Mouse (Mus musculus) kidney, postnatal 25 days (tissue): Measurements from ENCODE around the gene Olfr679.
"Not testable (repeated sequence)": the region's sequence is repeated elsewhere in the genome, so short reads cannot be mapped to it uniquely, and the experiment has no call there.

Experiments
- DNase-seq, 2 experiments: peaks; one replicate each; pipeline ENCODE4 v3.0.0; 2021; ENCODE audit warnings: mixed read lengths in 2 of 2

The Olfr679 gene

DNA sequence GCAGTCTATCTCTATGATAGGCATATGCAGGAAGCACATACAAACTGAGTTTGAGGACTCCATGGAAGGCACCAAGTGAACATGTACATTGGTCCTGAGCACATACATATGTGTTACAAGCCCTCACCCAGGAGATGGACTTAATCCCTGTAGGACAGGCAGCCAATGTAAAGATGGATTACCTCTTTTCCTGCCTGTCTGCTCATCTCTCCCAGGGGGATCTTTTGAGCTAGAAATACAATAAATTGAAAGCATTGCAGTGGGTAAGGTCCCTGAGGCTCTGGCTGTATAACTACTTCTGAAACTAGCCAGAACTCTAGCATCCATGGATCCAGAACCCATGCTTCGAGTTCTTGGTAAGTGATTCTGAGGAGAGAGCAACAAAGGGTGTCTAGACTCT lies at the start of gene Olfr679:
Gene Olfr679 (plus strand): TSS at position 301 of the 400 bp plus-strand sequence.
- no peak for DNase-seq

DNA sequence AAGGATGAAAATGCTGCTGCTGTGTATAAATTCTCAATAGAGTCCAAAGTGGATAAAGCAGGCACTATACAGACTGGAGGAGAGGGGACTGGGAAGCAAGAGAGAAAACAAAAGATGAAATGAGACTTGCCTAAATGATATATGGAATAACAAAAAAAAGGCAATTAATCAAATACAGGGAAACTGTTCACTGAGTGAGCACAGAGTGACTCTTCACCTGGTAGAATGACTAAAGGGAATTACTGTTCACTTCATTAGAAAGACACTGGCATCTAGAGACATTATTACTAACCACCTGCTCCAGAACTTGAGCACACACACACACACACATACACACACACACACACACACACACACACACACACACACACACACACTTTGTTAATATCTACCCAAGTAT lies 48.6 kb upstream of the Olfr679 start, which contains the start of gene Olfr676:
Gene Olfr676 (plus strand): TSS at position 301 of the 400 bp plus-strand sequence.
- DNase-seq: no peak

DNA sequence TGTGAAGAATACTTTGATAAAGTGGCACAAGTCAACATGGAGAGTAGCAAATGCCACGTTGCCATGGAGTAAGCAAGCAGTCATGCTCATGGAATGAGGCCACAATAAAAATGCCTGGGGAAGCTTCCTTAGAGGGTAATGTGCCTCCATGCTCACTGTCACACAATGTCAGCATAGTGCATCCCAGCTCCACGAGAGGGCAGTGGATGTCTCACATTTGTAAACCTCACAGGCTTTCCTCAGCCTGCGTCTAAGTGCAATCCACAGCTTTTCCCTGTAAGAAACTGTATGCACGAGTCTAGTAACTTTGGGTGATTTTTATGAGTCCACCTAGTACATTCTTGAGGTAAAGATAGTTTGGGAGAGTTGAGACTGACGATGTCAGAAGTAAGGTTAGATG lies 47.2 kb upstream of the Olfr679 start:
- DNase-seq: not testable (repeated sequence)

DNA sequence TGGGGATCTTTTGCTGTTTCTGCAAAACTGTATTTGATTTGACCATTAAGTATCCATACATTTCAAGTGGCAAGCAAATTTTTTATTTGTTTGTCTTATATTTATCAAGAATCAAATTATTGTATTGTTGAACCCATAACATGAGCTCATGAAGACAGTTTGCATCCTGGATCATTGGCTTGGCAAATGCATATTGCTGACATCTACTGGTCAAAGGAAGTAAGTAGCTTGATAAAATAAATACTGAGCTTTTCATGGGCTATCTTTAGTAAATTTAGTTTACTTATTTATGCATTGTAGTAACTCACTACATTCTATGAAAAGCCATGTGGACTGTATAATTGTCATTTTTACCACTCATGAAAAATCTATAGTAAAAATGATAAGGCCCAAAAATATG lies 22.1 kb upstream of the Olfr679 start:
- no peak for DNase-seq

DNA sequence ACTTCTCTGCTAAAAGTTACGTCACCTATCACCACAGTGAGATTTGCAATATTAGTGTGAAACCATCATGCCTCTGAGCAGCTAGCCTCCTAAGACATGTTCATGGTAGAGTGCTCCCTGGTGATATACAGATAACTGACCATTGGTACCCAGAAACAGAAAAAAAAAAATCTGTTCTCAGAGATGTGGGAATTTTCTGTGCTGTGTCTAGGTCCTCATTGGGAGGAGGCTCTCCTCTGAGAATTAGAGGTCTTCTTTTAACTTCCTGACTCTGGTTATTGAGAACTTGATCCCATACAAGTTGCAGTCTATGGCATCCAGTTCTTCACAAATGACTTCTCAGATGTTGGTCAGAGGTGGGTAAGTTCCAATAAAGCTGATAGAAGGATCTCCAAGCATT lies 16.8 kb upstream of the Olfr679 start, which contains the start of gene Olfr678:
Gene Olfr678 (plus strand): TSS at position 301 of the 400 bp plus-strand sequence.
- DNase-seq: no peak

DNA sequence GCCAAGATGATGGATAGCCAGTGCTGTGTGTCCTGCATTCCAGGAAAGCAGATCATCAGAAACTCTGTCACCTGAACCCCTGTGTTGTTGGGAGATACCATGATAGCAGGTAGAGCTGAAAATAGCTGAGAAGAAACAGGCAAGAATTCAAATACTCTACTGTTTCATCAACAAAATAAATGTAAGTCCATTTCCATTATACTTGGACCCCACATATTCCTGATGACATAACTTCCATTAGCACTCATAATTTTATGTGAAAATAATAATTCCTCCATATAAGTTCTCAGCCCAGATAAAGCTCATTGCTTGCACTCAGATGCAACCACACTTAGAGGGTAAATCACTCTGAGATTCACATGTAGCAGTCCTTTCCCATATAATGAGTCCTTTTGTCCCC lies 11.7 kb downstream of the Olfr679 start, which contains the start of gene Olfr680-ps1:
Gene Olfr680-ps1 (minus strand): TSS at position 101 of the 400 bp plus-strand sequence.
- DNase-seq: not testable (repeated sequence)

DNA sequence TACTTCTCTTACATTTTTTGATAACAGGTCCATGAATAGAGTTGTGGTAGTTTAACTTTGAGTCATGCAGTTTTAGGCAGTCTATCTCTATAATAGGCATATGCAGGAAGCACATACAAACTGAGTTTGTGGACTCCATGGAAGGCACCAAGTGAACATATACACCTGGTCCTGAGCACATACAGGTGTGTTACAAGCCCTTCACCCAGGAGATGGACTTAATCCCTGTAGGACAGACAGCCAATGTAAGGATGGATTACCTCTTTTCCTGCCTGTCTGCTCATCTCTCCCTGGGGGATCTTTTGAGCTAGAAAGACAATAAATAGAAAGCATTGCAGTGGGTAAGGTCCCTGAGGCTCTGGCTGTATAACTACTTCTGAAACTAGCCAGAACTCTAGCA lies 35.5 kb downstream of the Olfr679 start, which contains the start of gene Olfr681:
Gene Olfr681 (plus strand): TSS at position 301 of the 400 bp plus-strand sequence.
- no peak for DNase-seq
